Mouse (Mus musculus) frontal cortex, postnatal 36 days (tissue): ENCODE measurements around the gene Gm10320.

Experiments used
- DNase-seq, 2 experiments: peaks; one replicate each; pipeline ENCODE4 v3.0.0; 2022; ENCODE audit warnings: low spot score in 2 of 2

Gene Gm10320

GRCm38 (mm10) chr13:98461467-98461866 is 30.3 kb downstream of the Gm10320 start:
- DNase-seq = no peak

DNA sequence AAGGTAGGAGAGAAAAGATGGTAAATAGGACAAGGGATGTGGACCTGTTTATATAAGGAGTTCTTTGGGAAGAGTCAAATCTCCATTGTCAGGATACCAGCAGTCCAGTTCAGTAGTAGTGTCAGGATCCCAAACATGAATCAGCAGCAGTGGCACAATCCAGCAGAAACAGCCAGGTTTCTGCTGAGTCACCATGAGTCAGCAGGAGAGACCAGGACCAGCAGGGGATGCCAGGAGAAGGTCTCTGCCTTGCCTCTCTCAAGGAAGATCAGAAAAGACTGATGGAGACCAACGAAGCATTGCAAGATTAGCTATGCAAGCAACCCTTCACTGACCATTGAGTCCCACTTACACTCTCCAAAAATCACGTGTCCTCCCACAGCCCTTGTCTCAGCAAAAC is 35.4 kb downstream of the Gm10320 start:
- DNase-seq = no peak

GRCm38 (mm10) chr13:98455646-98456045 is 36.2 kb downstream of the Gm10320 start:
- no peak for DNase-seq

DNA sequence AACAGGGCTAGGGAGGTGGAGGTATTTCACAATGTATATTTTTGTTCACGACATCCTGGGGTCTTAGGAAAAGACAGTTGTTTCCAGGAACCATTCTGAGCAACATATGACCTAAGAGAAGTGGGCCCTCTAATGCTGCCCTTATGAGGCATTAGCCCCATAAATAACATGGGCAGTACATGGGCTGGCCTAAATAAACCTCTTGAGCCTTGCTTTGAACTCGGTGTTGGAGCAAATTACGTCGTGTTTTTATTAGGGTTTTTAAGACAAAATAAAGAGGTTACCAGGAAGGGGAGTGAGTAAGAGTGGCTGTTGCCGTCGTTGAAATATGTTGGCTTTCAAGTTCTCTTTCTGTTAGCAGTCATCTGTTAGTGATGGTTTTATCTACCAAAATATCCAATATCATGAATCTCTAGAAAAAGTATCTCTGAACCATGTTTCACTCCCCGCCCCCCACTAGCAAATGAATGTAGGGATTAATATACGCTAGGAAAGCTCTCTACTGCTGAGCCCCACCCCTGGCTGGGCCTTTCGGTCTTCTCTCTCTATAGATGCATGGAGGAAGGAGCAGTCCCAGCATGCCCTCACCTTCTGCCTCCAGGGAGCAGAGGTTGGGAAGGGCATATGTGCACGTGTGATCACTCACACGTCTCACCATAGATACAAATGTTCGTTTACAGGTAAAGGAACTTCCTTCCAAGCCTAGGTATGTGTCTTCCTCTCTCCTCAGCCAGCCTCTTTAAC is 37.4 kb downstream of the Gm10320 start:
- no peak for DNase-seq

DNA sequence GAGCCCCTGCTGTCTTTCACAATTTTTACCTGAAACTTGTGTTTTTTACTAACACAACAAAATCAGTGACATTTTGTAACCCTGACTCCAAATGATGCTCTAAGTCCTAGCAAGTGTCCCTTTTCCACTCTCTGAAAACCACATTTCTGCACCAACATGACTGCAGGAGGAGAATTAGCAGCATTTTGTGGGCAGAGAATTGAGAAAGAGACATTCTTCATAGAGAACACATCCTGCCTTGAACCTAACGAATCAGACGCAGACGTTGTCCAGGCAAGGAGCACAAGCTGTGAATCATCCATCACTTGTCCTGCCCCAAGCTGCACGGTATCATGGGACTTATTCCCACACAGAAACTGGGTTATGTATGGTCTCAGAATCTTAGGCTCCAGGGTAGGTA is 38.7 kb downstream of the Gm10320 start:
- DNase-seq = no peak

DNA sequence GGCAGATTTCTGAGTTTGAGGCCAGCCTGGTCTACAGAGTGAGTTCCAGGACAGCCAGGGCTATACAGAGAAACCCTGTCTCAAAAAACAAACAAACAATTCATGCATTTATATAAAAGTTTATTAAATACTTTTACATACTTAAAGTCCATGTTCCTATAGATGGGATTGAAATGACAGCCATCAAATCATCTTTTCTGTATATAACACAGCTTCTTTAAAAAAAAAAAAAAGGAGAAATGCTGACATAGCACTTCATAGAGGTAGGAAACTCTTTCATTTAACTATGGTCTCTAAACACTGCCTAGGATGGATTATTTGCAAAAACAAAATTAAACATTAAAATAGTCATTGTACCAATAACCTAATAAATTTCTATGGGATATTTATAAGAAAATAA is 43.1 kb downstream of the Gm10320 start:
- DNase-seq = no peak

- DNase-seq = peak; percentile 30 to 52
Observed at GRCm38 (mm10) chr13:98447741-98448140, 44.1 kb downstream of the Gm10320 start.

DNA sequence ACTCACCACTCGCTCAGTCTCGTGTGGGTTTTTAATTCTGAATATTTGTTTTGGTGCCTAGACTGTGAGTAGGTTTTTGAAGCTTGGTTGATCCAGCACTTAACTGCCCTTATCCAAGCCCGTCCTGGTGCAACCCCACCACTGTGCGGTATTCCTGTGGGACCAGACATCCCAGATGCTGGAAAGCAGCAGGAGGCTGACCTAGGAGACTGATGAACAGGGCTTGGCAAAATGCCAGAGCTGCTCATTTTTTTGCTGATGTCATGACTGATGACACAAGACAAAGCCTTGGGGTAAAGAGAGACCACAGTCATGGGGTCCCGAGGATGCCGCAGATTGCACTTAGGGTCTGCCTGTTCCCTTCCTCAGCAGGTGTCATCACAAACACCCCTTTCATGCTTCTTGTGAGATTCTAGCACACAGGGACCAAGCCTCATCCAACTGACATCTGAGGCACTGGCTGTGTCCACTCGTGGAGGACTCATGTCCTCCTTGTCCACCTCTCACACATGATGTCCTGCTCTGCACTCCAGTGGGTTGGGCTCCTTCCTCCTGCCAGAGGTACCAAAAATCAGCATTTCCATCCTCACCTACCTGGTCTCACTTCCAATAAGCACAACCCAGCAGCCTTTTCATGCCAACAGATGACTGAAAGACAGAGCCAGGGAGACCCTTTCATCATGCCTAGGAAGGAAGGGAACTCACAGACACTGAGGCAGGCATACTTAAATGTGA is 46.2 kb downstream of the Gm10320 start:
- DNase-seq = no peak

DNA sequence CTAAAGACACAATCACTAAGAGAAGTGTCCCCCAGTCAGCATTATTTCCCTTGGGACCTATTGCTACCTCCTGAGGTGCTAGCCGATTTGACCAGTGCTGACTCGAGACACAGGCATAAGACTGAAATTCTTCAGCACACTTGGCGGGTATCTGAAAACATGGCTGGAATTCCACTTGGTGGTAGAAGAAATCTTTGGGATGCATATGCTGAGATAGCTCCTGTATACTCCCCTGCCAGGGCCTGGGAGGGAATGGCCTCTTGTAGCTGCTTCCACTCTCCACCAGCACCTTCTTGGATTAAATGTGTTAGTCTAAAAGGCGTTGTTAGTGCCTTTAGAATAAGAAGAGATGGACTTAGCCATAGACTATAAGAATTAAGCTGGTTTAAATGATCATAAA is 50.8 kb downstream of the Gm10320 start:
- no peak for DNase-seq

DNA sequence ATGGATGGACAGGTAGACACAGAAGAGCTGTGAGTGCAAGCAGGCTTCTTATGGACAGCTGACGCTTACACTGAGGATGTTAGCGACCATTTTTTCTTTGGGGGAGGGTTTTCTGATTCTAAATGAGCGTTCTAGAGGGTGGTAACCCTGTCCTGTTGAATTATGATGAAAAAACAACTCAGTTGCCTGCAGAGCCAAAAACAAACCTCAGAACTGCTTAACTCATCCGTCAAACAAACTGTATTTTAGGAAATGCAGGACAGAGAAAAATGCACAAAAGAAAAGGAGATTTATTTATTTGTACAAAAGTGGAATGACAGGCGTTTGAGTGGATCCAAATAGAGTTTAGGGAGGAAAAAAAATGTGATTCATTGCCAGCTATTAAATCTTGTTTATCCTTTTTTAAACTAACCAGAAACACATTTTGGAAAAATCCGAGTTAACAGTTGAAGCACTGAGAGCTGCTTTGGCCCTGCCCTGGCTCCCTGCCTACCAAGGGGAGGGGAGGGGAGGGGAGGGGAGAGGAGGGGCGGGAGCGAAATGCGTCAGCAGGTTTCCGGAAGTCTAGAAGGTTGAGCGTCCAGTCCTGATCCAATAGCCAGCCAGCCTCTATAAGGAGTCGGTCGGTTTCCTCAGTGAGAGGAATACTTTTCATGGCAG is 51.4 kb downstream of the Gm10320 start:
- DNase-seq = no peak
